In the genomic region with DNA sequence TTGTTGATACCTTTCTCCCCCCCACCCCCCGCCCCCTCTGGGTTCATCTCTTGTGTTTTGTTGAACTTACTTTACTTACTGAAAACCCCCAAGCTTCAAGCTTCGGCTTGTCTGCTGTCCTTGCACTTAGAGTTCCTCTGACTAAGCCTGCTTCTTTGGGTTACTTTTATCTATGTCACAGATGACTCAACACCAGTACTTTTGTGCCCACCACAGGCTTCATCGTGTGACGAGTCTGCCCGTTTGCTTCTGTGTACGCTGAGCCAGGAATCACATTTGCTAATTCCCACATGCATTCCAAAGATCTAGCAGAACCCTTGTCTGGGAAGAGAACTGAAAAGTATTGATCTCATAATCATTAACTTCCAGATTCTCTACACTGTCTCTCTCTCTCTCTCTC, we compare ENCODE assay signal across 20 mouse cellular contexts.
A peak's percentile ranks its signal among the peaks of the same experiment; 100 is the strongest.
DNase-seq lines count a peak whose midpoint lies in the region; ATAC-seq and TF ChIP-seq lines count a peak whose summit lies in the region.
"Had no signal": no experiment of that assay in that cellular context is flagged by ENCODE, and none has a peak within 500 bp of the region (broad histone marks: within the 10 kb centered on the region; RNA-seq: fewer than 3 reads in every experiment).

No protein-coding gene starts in this region.

- H3K27ac ChIP-seq in embryonic fibroblast, embryonic 13.5 days (ENCODE audit: insufficient read depth, low read length): peak overlapping the region; percentile 1; the same call in 1 of the 2 replicates
- H3K27ac ChIP-seq in forebrain, embryonic 10.5 days: no peak overlapping the region
- no peak overlapping the region for H3K27ac ChIP-seq in midbrain, embryonic 13.5 days
- H3K27ac ChIP-seq: embryonic facial prominence, embryonic 13.5 days; heart, adult 2 months; heart, embryonic 15.5 days; hindbrain, embryonic 10.5 days; hindbrain, embryonic 14.5 days had no signal

- DNase-seq in heart, adult 11 months: peak; percentile 31
- DNase-seq in heart, postnatal 14 days: no peak
- peak; percentile 17 for DNase-seq in right cerebral cortex, adult 18-20 months
- no peak for DNase-seq in right cerebral cortex, postnatal 25 days
- DNase-seq in forebrain, embryonic 10.5 days (ENCODE audit: extremely low spot score, low spot score): no peak
- DNase-seq: adrenal gland, postnatal 10 days; cerebellum, adult 11-12 months; cerebellum, adult 9-10 months; cerebellum, postnatal 25 days; gastrocnemius, postnatal 10 days; heart, adult 2 months had no signal

- H3K4me3 ChIP-seq in embryonic fibroblast, embryonic 13.5 days (ENCODE audit: insufficient read depth, low read length): no peak overlapping the region
- H3K4me3 ChIP-seq in forebrain, embryonic 10.5 days: no peak overlapping the region
- H3K4me3 ChIP-seq in midbrain, embryonic 13.5 days (replicated peaks): no peak overlapping the region
- H3K4me3 ChIP-seq: embryonic facial prominence, embryonic 13.5 days; heart, adult 2 months; heart, embryonic 15.5 days; hindbrain, embryonic 10.5 days had no signal

- intact Hi-C loops in heart, postnatal 14 days (cut with DNase I): no loop called here

- peaks cover 2% of the 10 kb centered on the region for H3K4me1 ChIP-seq in embryonic fibroblast, embryonic 13.5 days (ENCODE audit: control insufficient read depth, insufficient read depth, low read length)
- no peaks in the 10 kb centered on the region for H3K4me1 ChIP-seq in forebrain, embryonic 10.5 days
- no peaks in the 10 kb centered on the region for H3K4me1 ChIP-seq in midbrain, embryonic 13.5 days (replicated peaks)
- H3K4me1 ChIP-seq: embryonic facial prominence, embryonic 13.5 days; heart, embryonic 15.5 days; hindbrain, embryonic 10.5 days had no signal

- H3K27me3 ChIP-seq in forebrain, embryonic 10.5 days (ENCODE audit: poor library complexity, severe bottlenecking): no peaks in the 10 kb centered on the region
- H3K27me3 ChIP-seq in midbrain, embryonic 13.5 days: no peaks in the 10 kb centered on the region
- H3K27me3 ChIP-seq: embryonic facial prominence, embryonic 13.5 days; heart, embryonic 15.5 days had no signal

- H3K36me3 ChIP-seq in forebrain, embryonic 10.5 days (replicated peaks): no peaks in the 10 kb centered on the region
- no peaks in the 10 kb centered on the region for H3K36me3 ChIP-seq in midbrain, embryonic 13.5 days
- H3K36me3 ChIP-seq: embryonic facial prominence, embryonic 13.5 days; heart, embryonic 15.5 days; hindbrain, embryonic 10.5 days had no signal

- no peak overlapping the region for H3K4me2 ChIP-seq in midbrain, embryonic 13.5 days (replicated peaks)
- H3K4me2 ChIP-seq: embryonic facial prominence, embryonic 13.5 days; heart, embryonic 11.5 days; heart, embryonic 15.5 days; hindbrain, embryonic 14.5 days had no signal

- ATAC-seq in midbrain, embryonic 13.5 days: no peak
- ATAC-seq: CD4-positive, CD25-positive, alpha-beta regulatory T cell, adult 4 months; forebrain, embryonic 14.5 days had no signal

- H3K9me3 ChIP-seq in forebrain, embryonic 10.5 days: no peaks in the 10 kb centered on the region
- no peaks in the 10 kb centered on the region for H3K9me3 ChIP-seq in midbrain, embryonic 13.5 days
- H3K9me3 ChIP-seq: embryonic facial prominence, embryonic 13.5 days; heart, embryonic 15.5 days; hindbrain, embryonic 10.5 days had no signal

- TF ChIP-seq CTCF in embryonic fibroblast, embryonic 13.5 days (IDR thresholded peaks at IDR 0.05; ENCODE audit: borderline replicate concordance, insufficient read depth, low read length): no peak

- no peak overlapping the region for H3K9ac ChIP-seq in midbrain, embryonic 13.5 days (replicated peaks)
- H3K9ac ChIP-seq: embryonic facial prominence, embryonic 13.5 days; heart, embryonic 15.5 days; hindbrain, embryonic 14.5 days had no signal

- 80% methylated on average over 6 of the region's 6 CpGs for WGBS in forebrain, embryonic 10.5 days
- WGBS in midbrain, embryonic 13.5 days: 82% methylated on average over 6 of the region's 6 CpGs

- no peak for TF ChIP-seq POLR2A in embryonic fibroblast, embryonic 13.5 days (IDR thresholded peaks at IDR 0.05; ENCODE audit: low read depth, low read length)

Comparison
In these comparisons a context has a peak if more than half of its experiments do, and no peak if none do; other contexts are left out.
1. DNase-seq: peak in heart, adult 11 months (single experiment) and right cerebral cortex, adult 18-20 months (single experiment); none in heart, postnatal 14 days (0 of 2), right cerebral cortex, postnatal 25 days (single experiment) and forebrain, embryonic 10.5 days (single experiment).